Comparison of ENCODE assay signal across 8 mouse cellular contexts in the genomic region with DNA sequence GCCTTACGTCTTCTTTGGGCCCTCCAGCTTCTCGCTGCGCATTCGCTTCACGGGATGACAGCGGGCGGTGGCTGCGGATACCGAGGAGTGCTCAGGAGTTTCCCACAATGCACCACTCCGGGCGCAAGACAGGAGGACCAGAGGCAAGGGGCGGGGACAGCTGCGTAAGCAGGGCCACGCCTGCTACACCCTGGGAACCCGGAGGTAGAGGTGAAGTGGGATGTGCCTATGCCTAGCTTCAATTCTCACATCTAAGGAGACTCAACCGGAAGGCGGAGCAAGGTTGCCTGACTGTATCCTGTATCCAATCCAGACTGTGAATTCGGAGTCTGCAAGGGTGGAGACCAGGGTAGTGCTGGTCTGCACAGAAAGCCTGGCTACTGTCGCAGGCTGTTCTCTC. TPM values are rescaled to one million over a fixed set of nuclear protein-coding genes. Genes with fewer than 3 reads are reported as not detected.
A peak's percentile ranks its signal among the peaks of the same experiment; 100 is the strongest.
DNase-seq lines count a peak whose midpoint lies in the region; ATAC-seq and TF ChIP-seq lines count a peak whose summit lies in the region.

TSS of gene Cend1 (minus strand) at position 182 of the 400 bp plus-strand sequence.

- H3K9ac ChIP-seq in heart, embryonic 12.5 days, result peak within 1 kb of the TSS; percentile 46
- H3K9ac ChIP-seq in liver, adult 2 months (ENCODE audit: low read depth, low read length), result no peak within 1 kb of the TSS
- H3K9ac ChIP-seq in neural tube, embryonic 14.5 days (replicated peaks; ENCODE audit: low read depth, low read length), result peak within 1 kb of the TSS; percentile 86

- peaks cover 38% of the 10 kb centered on the region for H3K36me3 ChIP-seq in heart, embryonic 12.5 days
- peaks cover 9% of the 10 kb centered on the region; the same call in 1 of the 2 replicates for H3K36me3 ChIP-seq in liver, adult 2 months (ENCODE audit: control insufficient read depth, insufficient read depth, low read length)
- H3K36me3 ChIP-seq in neural tube, embryonic 14.5 days (ENCODE audit: control insufficient read depth, insufficient read depth, low read length), result peaks cover 26% of the 10 kb centered on the region

- ATAC-seq in heart, embryonic 12.5 days (ENCODE audit: insufficient number of reproducible peaks, low FRiP score), result peak; percentile 52
- ATAC-seq in neural tube, embryonic 14.5 days (ENCODE audit: low read depth), result peak; percentile 76

- peak; percentile 66 for DNase-seq in adrenal gland, postnatal 14 days
- DNase-seq in adrenal gland, adult 8-10 months, result no peak
- DNase-seq in kidney, postnatal 10 days, result peak; percentile 62
- peak; percentile 86 for DNase-seq in liver, adult 2 months (ENCODE audit: extremely low read depth, low read depth, low spot score)
- no peak for DNase-seq in gastrocnemius, postnatal 10 days

- H3K27ac ChIP-seq in cortical plate, adult 2 months (ENCODE audit: insufficient read depth, low read length), result peak within 1 kb of the TSS; percentile 16
- H3K27ac ChIP-seq in heart, embryonic 12.5 days (ENCODE audit: poor library complexity, severe bottlenecking), result peak within 1 kb of the TSS; percentile 69
- no peak within 1 kb of the TSS for H3K27ac ChIP-seq in liver, adult 2 months (replicated peaks; ENCODE audit: insufficient read depth, low read depth, low read length)
- H3K27ac ChIP-seq in neural tube, embryonic 14.5 days (ENCODE audit: low read depth, low read length), result peak within 1 kb of the TSS; percentile 81

- TF ChIP-seq CTCF in cortical plate, adult 2 months (IDR thresholded peaks at IDR 0.05; ENCODE audit: extremely low read depth, insufficient read depth, low read length), result no peak
- no peak for TF ChIP-seq CTCF in liver, adult 2 months (IDR thresholded peaks at IDR 0.05; ENCODE audit: low read depth, low read length)

- H3K4me3 ChIP-seq in cortical plate, adult 2 months (ENCODE audit: insufficient read depth, low read length), result peak within 1 kb of the TSS; percentile 62
- H3K4me3 ChIP-seq in heart, embryonic 12.5 days, result peak within 1 kb of the TSS; percentile 36
- no peak within 1 kb of the TSS for H3K4me3 ChIP-seq in liver, adult 2 months (ENCODE audit: insufficient read depth, low read depth, low read length)
- peak within 1 kb of the TSS; percentile 59 for H3K4me3 ChIP-seq in neural tube, embryonic 14.5 days (ENCODE audit: low read depth, low read length)

- WGBS in heart, embryonic 12.5 days, result 3% methylated on average over 19 of the region's 19 CpGs
- WGBS in liver, adult 2 months, result 34% methylated on average over 19 of the region's 19 CpGs
- 2% methylated on average over 19 of the region's 19 CpGs for WGBS in neural tube, embryonic 14.5 days

- no peaks in the 10 kb centered on the region; the same call in none of the 2 replicates for H3K27me3 ChIP-seq in heart, embryonic 12.5 days (replicated peaks)
- H3K27me3 ChIP-seq in liver, adult 2 months (ENCODE audit: control insufficient read depth, insufficient read depth, low read length), result no peaks in the 10 kb centered on the region
- no peaks in the 10 kb centered on the region for H3K27me3 ChIP-seq in neural tube, embryonic 14.5 days (ENCODE audit: control insufficient read depth, insufficient read depth, low read length)

- TF ChIP-seq POLR2A in cortical plate, adult 2 months (IDR thresholded peaks at IDR 0.05; ENCODE audit: extremely low read depth, insufficient read depth, low read length), result peak; percentile 85
- no peak for TF ChIP-seq POLR2A in liver, adult 2 months (IDR thresholded peaks at IDR 0.05; ENCODE audit: extremely low read depth, insufficient read depth, low read length)

- peak within 1 kb of the TSS; percentile 64 for H3K4me2 ChIP-seq in heart, embryonic 12.5 days
- peak within 1 kb of the TSS; percentile 88 for H3K4me2 ChIP-seq in neural tube, embryonic 14.5 days (ENCODE audit: low read depth, low read length)

- H3K4me1 ChIP-seq in cortical plate, adult 2 months (ENCODE audit: control insufficient read depth, insufficient read depth, low read length), result no peaks in the 10 kb centered on the region
- H3K4me1 ChIP-seq in heart, embryonic 12.5 days (replicated peaks), result peaks cover 36% of the 10 kb centered on the region
- H3K4me1 ChIP-seq in liver, adult 2 months (ENCODE audit: control insufficient read depth, insufficient read depth, low read length), result peaks cover 13% of the 10 kb centered on the region
- peaks cover 14% of the 10 kb centered on the region for H3K4me1 ChIP-seq in neural tube, embryonic 14.5 days (ENCODE audit: control insufficient read depth, insufficient read depth, low read length)

- H3K79me2 ChIP-seq in liver, adult 2 months (ENCODE audit: control insufficient read depth, insufficient read depth, low read length), result no peaks in the 10 kb centered on the region

- no peaks in the 10 kb centered on the region for H3K9me3 ChIP-seq in heart, embryonic 12.5 days (replicated peaks)
- H3K9me3 ChIP-seq in neural tube, embryonic 14.5 days (ENCODE audit: control insufficient read depth, low read length), result no peaks in the 10 kb centered on the region

RNA-seq across cellular contexts. Expression of gene Cend1, which starts in this region (rescaled TPM):
- 1.0 and 3.6 TPM in 2 replicates for total RNA-seq in adrenal gland, postnatal 14 days (2021)
- total RNA-seq in adrenal gland, adult 8-10 months (2022), result 1 to 10 TPM; 1.5 to 2.6 (median 2.1) TPM
- 228 and 231 TPM in 2 replicates for polyA plus RNA-seq in cortical plate, adult 2 months (2012; rRNA removed)
- 13.9 and 14.6 TPM in 2 replicates for polyA plus RNA-seq in heart, embryonic 12.5 days (2016; fragmentation: Nextera tagmentation; extraction: Ambion mirVana)
- total RNA-seq in liver, adult 2 months (2014; rRNA removed), result 0.13 TPM in 1 of 2 replicates, not detected in the other
- polyA plus RNA-seq in liver, adult 2 months (2012; rRNA removed), result 0.09 and 0.10 TPM in 2 replicates
- polyA plus RNA-seq in neural tube, embryonic 14.5 days (2014; fragmentation: Nextera tagmentation; extraction: Ambion mirVana), result 51.6 and 70.7 TPM in 2 replicates
- 1 to 10 TPM in 1 of 2 experiments, under 1 TPM in 1; 0.66 to 1.4 TPM for total RNA-seq in gastrocnemius, postnatal 10 days (2021)

Comparison
In these comparisons a context has a peak if more than half of its experiments do, and no peak if none do; other contexts are left out.
1. RNA of gene Cend1 (polyA plus RNA-seq): 228 to 231 TPM in cortical plate, adult 2 months, 51.6 to 70.7 TPM in neural tube, embryonic 14.5 days and 13.9 to 14.6 TPM in heart, embryonic 12.5 days; 0.09 to 0.10 TPM in liver, adult 2 months; every median in the first group is over 10 times any median in the second.
2. DNase-seq: peak in adrenal gland, postnatal 14 days (single experiment) and kidney, postnatal 10 days (single experiment); none in adrenal gland, adult 8-10 months (single experiment) and gastrocnemius, postnatal 10 days (single experiment).
3. Peak in DNase-seq in liver, adult 2 months; RNA of the gene not detected or under 1 TPM.